Mouse (Mus musculus): ENCODE data around the gene Pdcl.

DNA sequence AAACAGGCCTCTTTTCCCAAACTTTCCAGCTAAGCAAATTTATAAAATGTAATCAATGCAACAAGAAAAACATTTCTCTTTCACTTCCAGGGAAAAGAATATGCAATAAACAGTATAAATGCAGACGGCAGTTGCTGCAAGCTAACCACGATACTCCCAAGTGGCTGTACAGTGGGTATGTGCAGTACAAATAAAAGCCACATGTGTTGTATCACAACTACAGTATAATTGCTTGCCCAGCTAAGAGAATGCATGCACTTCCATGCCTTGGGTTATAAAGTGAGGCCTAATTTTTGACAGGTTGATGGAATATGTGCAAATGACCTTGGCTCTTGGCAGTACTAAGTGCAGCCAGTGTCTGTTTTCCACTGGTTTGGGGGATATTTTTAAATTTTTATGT lies 11.5 kb upstream of the Pdcl start:
- TF ChIP-seq CTCF (IDR thresholded peaks at IDR 0.05; ENCODE audit: low read depth, low read length) (no peak), POLR2A (IDR thresholded peaks at IDR 0.05; ENCODE audit: borderline replicate concordance, low read depth, low read length) (no peak)

Measured in bone marrow macrophage, adult 2 months (primary cell).